Mouse (Mus musculus): Measurements from ENCODE around the gene Ptbp1.

DNA sequence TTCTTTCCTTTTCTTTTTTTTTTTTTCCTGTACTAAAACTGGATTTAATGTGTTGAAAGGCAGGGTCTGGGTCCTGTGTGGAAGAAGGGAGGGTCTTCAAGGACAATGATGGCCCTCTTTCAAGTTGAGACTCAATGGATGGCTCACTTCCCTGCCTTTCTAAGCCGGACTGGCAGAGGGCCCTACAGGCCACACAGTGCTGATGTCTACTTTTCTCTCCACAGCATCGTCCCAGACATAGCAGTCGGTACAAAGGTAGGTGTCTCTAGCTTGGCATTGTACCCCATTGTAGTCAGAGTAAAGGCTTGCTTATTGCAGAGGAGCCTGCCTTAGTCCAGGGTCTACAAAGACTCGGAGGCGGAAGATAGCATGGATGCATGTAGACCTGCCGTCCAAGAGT lies 2.1 kb downstream of the Ptbp1 start:
- TF ChIP-seq CTCF (IDR thresholded peaks at IDR 0.05; ENCODE audit: low read depth) (no peak), EP300 (IDR thresholded peaks at IDR 0.05; ENCODE audit: low read depth) (no peak)
